Mouse (Mus musculus): ENCODE data around the gene Cd40. TPM values are rescaled to one million over a fixed set of nuclear protein-coding genes. Genes with fewer than 3 reads are reported as not detected.

The Cd40 gene
- polyA plus RNA-seq (2015; fragmentation: Nextera tagmentation; extraction: Ambion mirVana), result 3.9 and 4.2 TPM in 2 replicates

DNA sequence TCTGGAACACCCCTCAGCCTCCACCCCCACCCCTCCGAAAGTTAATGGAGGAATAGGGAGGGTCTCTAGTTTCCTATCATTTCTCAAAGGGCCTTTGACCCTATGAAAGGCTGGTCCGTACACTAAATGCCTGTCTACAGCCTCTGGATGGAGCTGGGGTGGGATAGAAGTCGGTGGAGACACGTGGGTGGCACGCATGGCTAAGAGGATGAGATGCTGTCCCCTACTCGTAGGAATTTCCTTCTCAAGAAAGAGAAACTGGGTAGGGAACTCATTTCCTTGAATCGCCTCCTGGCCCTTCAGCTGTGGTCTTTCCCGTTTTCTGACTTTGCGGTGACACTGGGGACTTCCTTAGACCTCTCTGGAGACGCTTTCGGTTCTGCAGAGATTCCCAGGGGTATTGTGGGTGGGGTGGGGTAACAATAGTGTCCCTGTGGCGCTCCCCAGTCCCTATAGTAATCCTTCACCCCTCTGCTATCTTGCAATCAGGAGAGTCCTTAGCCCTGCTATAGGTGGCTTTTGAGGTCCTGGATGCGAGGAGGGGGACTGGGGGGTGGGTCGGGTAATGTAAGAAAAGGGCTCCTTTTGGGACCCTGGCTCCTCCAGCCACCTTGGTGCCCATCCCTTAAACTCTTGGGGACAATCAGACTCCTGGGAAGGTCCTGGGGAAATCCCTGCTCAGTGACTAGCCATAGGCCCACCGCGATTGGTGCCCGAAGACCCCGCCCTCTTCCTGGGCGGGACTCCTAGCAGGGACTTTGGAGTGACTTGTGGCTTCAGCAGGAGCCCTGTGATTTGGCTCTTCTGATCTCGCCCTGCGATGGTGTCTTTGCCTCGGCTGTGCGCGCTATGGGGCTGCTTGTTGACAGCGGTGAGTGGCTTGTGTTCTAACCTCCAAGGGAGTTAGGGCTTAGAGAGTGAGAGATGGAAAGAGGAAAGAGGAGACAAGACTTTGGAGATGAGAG is at the start of gene Cd40:
TSS of gene Cd40 (plus strand) at position 740 of the 965 bp plus-strand sequence.

DNA sequence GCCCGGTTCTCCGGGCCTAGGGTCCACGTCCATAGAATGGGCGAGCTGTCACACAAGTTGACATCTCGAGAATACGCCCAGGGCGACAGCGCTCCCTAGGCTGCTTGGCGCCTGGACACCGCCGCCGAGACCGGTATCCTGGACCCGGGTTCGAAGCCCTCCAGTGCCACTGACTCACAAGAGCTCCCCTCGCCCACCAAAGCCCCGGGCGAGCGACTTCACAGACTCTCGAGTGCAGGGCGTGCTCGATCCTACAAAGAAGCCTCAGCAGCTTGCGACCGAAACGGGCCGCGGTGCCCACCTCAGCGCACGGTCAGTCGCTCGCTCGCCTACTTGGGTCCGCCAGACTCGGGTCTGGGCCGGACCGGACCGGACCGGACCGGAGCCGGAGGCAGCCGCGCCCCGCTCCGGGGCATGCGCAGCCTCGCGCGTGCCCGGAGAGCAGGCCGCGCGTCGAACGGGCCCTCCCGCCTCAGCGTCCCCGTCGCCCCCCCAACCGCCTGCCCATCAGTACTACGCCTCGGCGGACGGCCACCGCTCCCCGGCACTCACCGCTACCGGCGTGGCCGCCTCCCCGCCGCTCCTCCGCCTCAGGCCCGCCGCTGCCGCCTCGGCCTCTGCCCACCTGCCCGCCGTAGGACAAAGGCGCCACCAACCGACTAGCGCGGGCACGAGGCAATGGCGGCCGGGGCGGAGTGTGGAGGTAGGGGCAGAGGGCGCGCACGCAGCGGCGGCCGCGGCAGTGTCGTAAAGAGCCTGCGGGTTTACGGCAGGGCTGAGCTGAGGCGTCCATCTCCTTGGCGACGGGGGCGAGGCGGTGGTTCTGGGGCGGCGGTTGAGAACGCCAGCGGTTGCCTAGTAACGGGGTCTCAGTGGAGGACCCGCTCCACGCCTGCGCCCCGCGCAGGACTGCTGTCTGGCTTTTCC is 21.0 kb upstream of the Cd40 start, which contains the start of gene Ncoa5:
TSS of gene Ncoa5 (minus strand) at position 737 of the 927 bp plus-strand sequence.

GRCm38 (mm10) chr2:165090650-165091049 is 35.2 kb downstream of the Cd40 start, which contains the start of gene 1700025C18Rik:
TSS of gene 1700025C18Rik (minus strand) at chr2:165090750.

Other genes with a start within 250 kb of the Cd40 start
- 24.9 and 26.5 TPM in 2 replicates for gene Zswim1, start 232.9 kb upstream of the Cd40 start, polyA plus RNA-seq (2015; fragmentation: Nextera tagmentation; extraction: Ambion mirVana)
- 0.27 TPM in 1 of 2 replicates, not detected in the other for gene Spata25, start 227.1 kb upstream of the Cd40 start, polyA plus RNA-seq (2015; fragmentation: Nextera tagmentation; extraction: Ambion mirVana)
- gene Ctsa, start 222.8 kb upstream of the Cd40 start, polyA plus RNA-seq (2015; fragmentation: Nextera tagmentation; extraction: Ambion mirVana), result 101 and 102 TPM in 2 replicates
- gene Neurl2, start 222.2 kb upstream of the Cd40 start, polyA plus RNA-seq (2015; fragmentation: Nextera tagmentation; extraction: Ambion mirVana), result 8.1 and 8.5 TPM in 2 replicates
- gene Pltp, start 197.9 kb upstream of the Cd40 start, polyA plus RNA-seq (2015; fragmentation: Nextera tagmentation; extraction: Ambion mirVana), result 134 and 140 TPM in 2 replicates
- 84.1 and 87.1 TPM in 2 replicates for gene Pcif1, start 176.3 kb upstream of the Cd40 start, polyA plus RNA-seq (2015; fragmentation: Nextera tagmentation; extraction: Ambion mirVana)
- 8.1 and 10.7 TPM in 2 replicates for gene Zfp335, start 143.9 kb upstream of the Cd40 start, polyA plus RNA-seq (2015; fragmentation: Nextera tagmentation; extraction: Ambion mirVana)
- gene Mmp9, start 114.8 kb upstream of the Cd40 start, polyA plus RNA-seq (2015; fragmentation: Nextera tagmentation; extraction: Ambion mirVana), result 9.1 and 14.6 TPM in 2 replicates
- gene Slc12a5, start 94.8 kb upstream of the Cd40 start, polyA plus RNA-seq (2015; fragmentation: Nextera tagmentation; extraction: Ambion mirVana), result 100 and 111 TPM in 2 replicates
- gene Ncoa5, start 20.8 kb upstream of the Cd40 start, polyA plus RNA-seq (2015; fragmentation: Nextera tagmentation; extraction: Ambion mirVana), result 39.8 and 51.0 TPM in 2 replicates
- not detected in 2 replicates for gene 1700025C18Rik, start 35.1 kb downstream of the Cd40 start, polyA plus RNA-seq (2015; fragmentation: Nextera tagmentation; extraction: Ambion mirVana)
- 18.0 and 18.7 TPM in 2 replicates for gene Cdh22, start 179.2 kb downstream of the Cd40 start, polyA plus RNA-seq (2015; fragmentation: Nextera tagmentation; extraction: Ambion mirVana)
- gene Slc35c2, start 232.2 kb downstream of the Cd40 start, polyA plus RNA-seq (2015; fragmentation: Nextera tagmentation; extraction: Ambion mirVana), result 61.4 and 65.8 TPM in 2 replicates